Mouse (Mus musculus) heart, adult 2 months (tissue): Measurements from ENCODE around the gene Cdca8. TPM values are rescaled to one million over a fixed set of nuclear protein-coding genes. Genes with fewer than 3 reads are reported as not detected.

ENCODE experiments used
- DNase-seq, 2 experiments: peaks; one replicate each; pipeline ENCODE4 v3.0.0; 2021
- H3K27ac ChIP-seq: fragments of 200-600 bp; 2 replicates; pipeline ENCODE4 v1.8.1; 2022
- H3K27me3 ChIP-seq: fragments of 200-500 bp; 2 replicates; pipeline ENCODE4 v1.6.1; 2012; ENCODE audit warnings: mild to moderate bottlenecking, low read length, inconsistent platforms, mixed read lengths; ENCODE audit not compliant: control insufficient read depth, insufficient read depth
- H3K36me3 ChIP-seq: fragments of 200-500 bp; 2 replicates; pipeline ENCODE4 v1.6.1; 2012; ENCODE audit warnings: low read length, inconsistent platforms; ENCODE audit not compliant: control insufficient read depth, insufficient read depth
- H3K4me1 ChIP-seq: fragments of 200-500 bp; 2 replicates; pipeline ENCODE4 v1.6.1; 2011; ENCODE audit warnings: low read length; ENCODE audit not compliant: control insufficient read depth, insufficient read depth
- H3K4me3 ChIP-seq: fragments of 200-600 bp; 2 replicates; pipeline ENCODE4 v1.8.1; 2022
- H3K79me2 ChIP-seq: fragments of 200-500 bp; replicated peaks from 2 replicates; pipeline ENCODE4 v1.6.1; 2012; ENCODE audit warnings: mild to moderate bottlenecking, inconsistent platforms, low read length, moderate library complexity, mixed read lengths; ENCODE audit not compliant: control insufficient read depth, insufficient read depth
- H3K9ac ChIP-seq: fragments of 200-500 bp; 2 replicates; pipeline ENCODE4 v1.6.1; 2012; ENCODE audit warnings: low read depth, mild to moderate bottlenecking, control low read depth, inconsistent platforms, low read length, mixed read lengths
- CTCF ChIP-seq: fragments of 200-600 bp; IDR thresholded peaks from 2 replicates; pipeline ENCODE4 v1.8.1; 2022; ENCODE audit warnings: antibody characterized with exemption, mild to moderate bottlenecking, moderate library complexity
- EP300 ChIP-seq: fragments of 200-500 bp; IDR thresholded peaks from 2 replicates; pipeline ENCODE4 v1.6.1; 2011; ENCODE audit warnings: low read depth, low read length, control low read depth; ENCODE audit not compliant: insufficient read depth
- POLR2A ChIP-seq: fragments of 200-500 bp; IDR thresholded peaks from 2 replicates; pipeline ENCODE4 v1.6.1; 2011; ENCODE audit warnings: mild to moderate bottlenecking, low read depth, low read length, control low read depth; ENCODE audit not compliant: insufficient read depth
- WGBS: fragments of 180-500 bp; shearing (Covaris S2); methylation state at CpG from one replicate; pipeline ENCODE4 v1.1.7; 2018; 5-methylcytosine and 5-hydroxymethylcytosine counted together
- intact Hi-C: fragments of 180-260 bp; cut with DNase I; formaldehyde crosslinking; loops from one replicate; pipeline ENCODE4 v1.15.1; 2025
- polyA plus RNA-seq: library from polyadenylated mRNA; depleted of rRNA; stranded (reverse); fragments of >200 nt; gene quantifications from 2 replicates; pipeline ENCODE4 v1.2.3, GENCODE M21; 2012
- total RNA-seq, 2 experiments: library from RNA; stranded (reverse); gene quantifications; 2 replicates each; pipeline ENCODE4 v1.2.3; 2021

Cdca8 gene
- total and polyA plus RNA-seq, 3 experiments: 0.52 to 0.59 (median 0.57) TPM

- H3K27ac ChIP-seq: no peak overlapping the region
- no peak overlapping the region for H3K4me3 ChIP-seq
- TF ChIP-seq EP300: no peak
- no peak for TF ChIP-seq POLR2A
- DNase-seq: no peak
- H3K36me3 ChIP-seq: no peaks in the 10 kb centered on the region
- H3K79me2 ChIP-seq: no peaks in the 10 kb centered on the region
- intact Hi-C loops: no loop called here
- no peaks in the 10 kb centered on the region for H3K27me3 ChIP-seq
- WGBS: 79% methylated on average over 3 of the region's 3 CpGs
- H3K4me1 ChIP-seq: no peaks in the 10 kb centered on the region
- no peak overlapping the region for H3K9ac ChIP-seq
Measured at GRCm38 (mm10) chr4:124949488-124949887, 10.4 kb upstream of the Cdca8 start.

- Histone ChIP-seq H3K9ac (no peak overlapping the region), H3K79me2 (no peaks in the 10 kb centered on the region), H3K36me3 (no peaks in the 10 kb centered on the region), H3K4me1 (no peaks in the 10 kb centered on the region), H3K27me3 (no peaks in the 10 kb centered on the region), H3K4me3 (no peak overlapping the region), H3K27ac (no peak overlapping the region)
- 68% methylated on average over 2 of the region's 2 CpGs for WGBS
- intact Hi-C loops: no loop called here
- no peak for DNase-seq
- TF ChIP-seq CTCF: peak; percentile 48
- no peak for TF ChIP-seq POLR2A
- TF ChIP-seq EP300: no peak
Measured at GRCm38 (mm10) chr4:124944961-124945360, 5.8 kb upstream of the Cdca8 start.

- no peak overlapping the region for H3K9ac ChIP-seq
- no peaks in the 10 kb centered on the region for H3K27me3 ChIP-seq
- DNase-seq: no peak
- H3K4me3 ChIP-seq: no peak overlapping the region
- H3K79me2 ChIP-seq: no peaks in the 10 kb centered on the region
- no peaks in the 10 kb centered on the region for H3K4me1 ChIP-seq
- intact Hi-C loops: loop anchor here (1.0 kb wide), 2 partner anchors 116 to 156 kb away; no protein-coding TSS in a partner anchor
- H3K27ac ChIP-seq: no peak overlapping the region
- TF ChIP-seq POLR2A (no peak), EP300 (no peak), CTCF (no peak)
- 66% methylated on average over 5 of the region's 5 CpGs for WGBS
- H3K36me3 ChIP-seq: no peaks in the 10 kb centered on the region
Measured at GRCm38 (mm10) chr4:124943781-124944180, 4.7 kb upstream of the Cdca8 start.

GRCm38 (mm10) chr4:124943022-124943421, 3.9 kb upstream of the Cdca8 start:
- intact Hi-C loops: loop anchor here (1.0 kb wide), 2 partner anchors 116 to 156 kb away; no protein-coding TSS in a partner anchor

GRCm38 (mm10) chr4:124936613-124937471, 2.3 kb downstream of the Cdca8 start, which contains the start of gene 9930104L06Rik:
9930104L06Rik (plus strand) TSS chr4:124937048.
- intact Hi-C loops: loop anchor here (2.0 to 5.0 kb wide), 3 partner anchors 85 to 135 kb away; partner anchors contain the start of genes 1110065P20Rik, Mtf1, Snip1 and Yrdc
- under 1% methylated on average over 52 of the region's 52 CpGs for WGBS
- no peaks in the 10 kb centered on the region; the same call in 1 of the 2 replicates for H3K36me3 ChIP-seq

More at GRCm38 (mm10) chr4:124943022-124943421, 3.9 kb upstream of the Cdca8 start:
- TF ChIP-seq EP300 (0 out of 2 replicates have a peak, but pooled peaks have one; percentile 65), POLR2A (no peak), CTCF (peak; percentile 92)
- Histone ChIP-seq H3K4me3 (no peak overlapping the region), H3K27ac (no peak overlapping the region), H3K79me2 (no peaks in the 10 kb centered on the region), H3K36me3 (no peaks in the 10 kb centered on the region), H3K27me3 (no peaks in the 10 kb centered on the region), H3K4me1 (no peaks in the 10 kb centered on the region), H3K9ac (no peak overlapping the region)
- peak; percentile 60 to 85 for DNase-seq
- 8% methylated on average over 4 of the region's 4 CpGs for WGBS

GRCm38 (mm10) chr4:124928102-124928501, 11.0 kb downstream of the Cdca8 start:
- Histone ChIP-seq H3K36me3 (no peaks in the 10 kb centered on the region), H3K27me3 (no peaks in the 10 kb centered on the region), H3K4me3 (no peak overlapping the region), H3K4me1 (no peaks in the 10 kb centered on the region), H3K27ac (no peak overlapping the region), H3K9ac (no peak overlapping the region), H3K79me2 (no peaks in the 10 kb centered on the region)
- intact Hi-C loops: no loop called here
- TF ChIP-seq CTCF (no peak), EP300 (no peak), POLR2A (no peak)
- whole genome bisulfite sequencing: 88% methylated on average over 5 of the region's 5 CpGs
- DNase-seq: no peak

More at GRCm38 (mm10) chr4:124936613-124937471, 2.3 kb downstream of the Cdca8 start, which contains the start of gene 9930104L06Rik:
- no peaks in the 10 kb centered on the region for H3K4me1 ChIP-seq
- peak; percentile 95 for DNase-seq
- H3K79me2 ChIP-seq: no peaks in the 10 kb centered on the region
- peak within 1 kb of the TSS; percentile 92 for H3K4me3 ChIP-seq
- H3K27me3 ChIP-seq: no peaks in the 10 kb centered on the region
- 0 out of 2 replicates have a peak, but pooled peaks have one; percentile 33 for TF ChIP-seq EP300
- peak; percentile 86 for TF ChIP-seq POLR2A
- TF ChIP-seq CTCF: 0 out of 2 replicates have a peak, but pooled peaks have one; percentile 4
- peak within 1 kb of the TSS; percentile 70 for H3K27ac ChIP-seq
- peak within 1 kb of the TSS; percentile 56 for H3K9ac ChIP-seq
